Mouse (Mus musculus) cerebellum, adult 8-10 months (tissue): ENCODE data around the gene Brk1.

ENCODE experiments used
- DNase-seq: peaks from one replicate; pipeline ENCODE4 v3.0.0; 2022

Brk1 gene

DNA sequence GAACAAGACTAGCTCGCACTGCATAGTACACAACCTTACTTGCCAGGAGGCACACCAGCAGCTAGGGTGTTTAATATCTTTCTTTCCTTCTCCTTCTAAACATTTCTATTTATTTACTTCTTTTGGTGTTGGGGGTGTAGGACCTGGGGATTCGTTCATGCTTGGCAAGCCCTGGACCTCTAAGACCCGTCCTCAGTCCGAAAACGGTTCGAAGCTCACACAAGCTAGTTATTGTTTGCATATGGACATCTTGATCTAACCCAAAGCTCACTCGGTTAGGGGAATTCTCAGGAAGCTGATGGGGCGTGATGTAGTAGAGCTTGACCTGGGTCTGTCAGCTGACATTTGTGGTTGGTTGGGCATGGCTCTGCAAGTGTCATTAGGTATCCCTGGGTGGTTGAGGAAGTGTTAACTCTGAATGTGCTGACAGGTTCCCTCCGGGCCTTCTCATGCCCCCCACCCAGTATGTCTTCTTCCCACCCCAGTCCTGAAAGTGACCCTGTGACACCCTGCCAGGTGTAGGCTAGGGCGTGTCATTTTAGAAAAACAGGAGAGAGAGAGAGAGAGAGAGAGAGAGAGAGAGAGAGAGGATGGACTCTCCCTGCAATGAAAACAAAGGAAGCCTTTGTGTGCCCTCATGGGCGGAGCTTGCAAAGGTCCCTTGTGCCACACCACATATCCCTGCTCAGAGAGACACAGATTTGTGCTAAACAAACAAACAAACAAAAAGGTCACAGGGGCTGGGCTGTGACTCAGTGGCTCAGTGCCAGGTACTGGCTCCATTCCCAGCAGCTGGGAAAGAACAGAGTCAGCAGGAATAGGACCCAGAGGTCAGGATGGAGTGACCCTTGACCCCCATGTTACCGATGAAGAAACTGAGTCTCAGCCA lies 57.0 kb downstream of the Brk1 start:
- DNase-seq: no peak

DNA sequence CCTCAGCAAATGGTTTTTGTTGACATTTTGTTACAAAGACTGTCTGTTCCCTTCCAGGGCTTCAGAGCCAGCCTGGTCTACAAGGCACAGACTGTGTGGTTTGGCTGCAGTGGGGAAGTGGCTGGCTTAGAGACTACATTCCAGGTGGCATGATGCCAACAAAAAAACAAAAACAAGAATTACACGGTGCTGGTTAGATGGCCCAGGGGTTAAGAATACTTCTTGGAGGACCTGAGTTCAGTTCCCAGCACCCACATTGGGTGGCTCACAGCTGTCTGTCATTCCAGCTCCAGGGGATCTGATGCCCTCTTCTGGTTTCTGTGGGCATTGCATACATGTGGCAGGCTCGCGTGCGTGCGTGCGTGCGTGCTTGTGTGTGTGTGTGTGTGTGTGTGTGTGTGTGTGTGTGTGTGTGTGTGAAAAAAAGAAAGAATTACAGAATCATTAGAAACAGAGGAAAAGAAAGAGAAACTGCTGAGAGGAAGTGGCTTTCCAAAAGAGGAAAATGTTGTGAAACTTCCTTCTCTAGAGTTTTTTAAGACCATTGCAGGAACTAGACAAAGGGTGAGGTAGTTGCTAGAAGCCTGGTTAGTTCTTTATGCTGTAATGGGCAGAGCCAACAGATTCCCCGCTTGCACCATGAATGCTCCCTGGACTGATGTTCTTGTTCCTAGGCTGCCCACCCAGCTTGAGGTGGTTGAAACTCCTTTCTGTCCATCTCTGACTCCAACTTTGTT lies 58.6 kb downstream of the Brk1 start:
- no peak for DNase-seq

DNA sequence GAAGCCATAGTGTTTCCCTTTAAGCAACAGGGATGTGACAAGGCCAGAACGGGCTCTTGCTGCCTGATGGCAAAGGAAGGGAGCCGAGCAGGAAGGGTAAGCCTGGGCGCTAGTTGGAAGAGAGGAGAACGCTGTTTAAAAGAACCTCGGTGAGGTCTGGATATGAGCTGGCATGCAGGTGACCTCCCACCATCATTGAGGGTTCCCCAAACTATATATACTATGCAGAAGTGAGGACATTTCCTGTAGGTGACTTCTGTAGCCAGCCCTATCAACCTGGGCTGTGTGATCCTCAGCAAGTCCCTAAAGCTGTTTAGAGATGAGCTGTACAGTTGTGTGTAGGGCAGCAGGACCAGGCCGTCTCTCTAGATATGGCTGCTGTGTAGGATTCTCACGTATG lies 59.7 kb downstream of the Brk1 start:
- DNase-seq: no peak
